Mouse (Mus musculus) cortical plate, adult 2 months (tissue): ENCODE measurements around the gene Tbata.

ENCODE experiments used
- CTCF ChIP-seq: fragments of 200-500 bp; IDR thresholded peaks from 2 replicates; pipeline ENCODE4 v1.5.1; 2011; ENCODE audit warnings: mild to moderate bottlenecking, control low read depth, low read length; ENCODE audit not compliant: insufficient read depth; ENCODE audit errors: extremely low read depth
- POLR2A ChIP-seq: fragments of 200-500 bp; IDR thresholded peaks from 2 replicates; pipeline ENCODE4 v1.6.1; 2011; ENCODE audit warnings: mild to moderate bottlenecking, low read length, control low read depth; ENCODE audit not compliant: insufficient read depth; ENCODE audit errors: extremely low read depth

- TF ChIP-seq CTCF (no peak), POLR2A (no peak)
Measured at GRCm38 (mm10) chr10:61200998-61201397, 29.2 kb downstream of the Tbata start.
